Mouse (Mus musculus): ENCODE measurements around the gene Tifab. TPM values are rescaled to one million over a fixed set of nuclear protein-coding genes. Genes with fewer than 3 reads are reported as not detected.

Gene Tifab
- polyA plus RNA-seq, 1 experiment from 2014 or later = 4.8 TPM

- Histone ChIP-seq H3K27ac (ENCODE audit: low read length) (no peak overlapping the region), H3K27me3 (replicated peaks; ENCODE audit: control insufficient read depth, insufficient read depth, low read length) (peaks cover 5% of the 10 kb centered on the region; the same call in 1 of the 2 replicates), H3K4me3 (ENCODE audit: low read length) (no peak overlapping the region), H3K36me3 (ENCODE audit: control insufficient read depth, insufficient read depth, low read length) (no peaks in the 10 kb centered on the region), H3K4me1 (ENCODE audit: control insufficient read depth, insufficient read depth, low read length) (peaks cover 10% of the 10 kb centered on the region), H3K4me2 (ENCODE audit: low read depth, low read length) (0 out of 2 replicates have a peak overlapping the region, but pooled peaks have one; percentile 13), H3K9me3 (ENCODE audit: control insufficient read depth, low read length) (no peaks in the 10 kb centered on the region), H3K9ac (ENCODE audit: low read depth, low read length) (no peak overlapping the region)
- peak; percentile 51; the same call in 1 of the 2 replicates for ATAC-seq
- WGBS = 46% methylated on average over 22 of the region's 22 CpGs
Measured at GRCm38 (mm10) chr13:56151404-56152226, 27.1 kb downstream of the Tifab start.

GRCm38 (mm10) chr13:56145523-56145922 is 33.2 kb downstream of the Tifab start:
- no peaks in the 10 kb centered on the region for H3K36me3 ChIP-seq (ENCODE audit: control insufficient read depth, insufficient read depth, low read length)
- H3K4me2 ChIP-seq (ENCODE audit: low read depth, low read length) = no peak overlapping the region
- 56% methylated on average over 3 of the region's 3 CpGs for WGBS
- 0 out of 2 replicates have a peak, but pooled peaks cover 9% of the 10 kb centered on the region for H3K4me1 ChIP-seq (ENCODE audit: control insufficient read depth, insufficient read depth, low read length)
- no peaks in the 10 kb centered on the region for H3K9me3 ChIP-seq (ENCODE audit: control insufficient read depth, low read length)
- H3K27me3 ChIP-seq (replicated peaks; ENCODE audit: control insufficient read depth, insufficient read depth, low read length) = peaks cover 5% of the 10 kb centered on the region; the same call in 1 of the 2 replicates
- no peak overlapping the region for H3K9ac ChIP-seq (ENCODE audit: low read depth, low read length)
- no peak overlapping the region for H3K4me3 ChIP-seq (ENCODE audit: low read length)
- no peak overlapping the region for H3K27ac ChIP-seq (ENCODE audit: low read length)
- ATAC-seq = no peak

GRCm38 (mm10) chr13:56144021-56144420 is 34.7 kb downstream of the Tifab start:
- peak overlapping the region; percentile 43 for H3K27ac ChIP-seq (ENCODE audit: low read length)
- no peaks in the 10 kb centered on the region for H3K9me3 ChIP-seq (ENCODE audit: control insufficient read depth, low read length)
- H3K4me1 ChIP-seq (ENCODE audit: control insufficient read depth, insufficient read depth, low read length) = 0 out of 2 replicates have a peak, but pooled peaks cover 9% of the 10 kb centered on the region
- 61% methylated on average over 2 of the region's 2 CpGs for WGBS
- H3K27me3 ChIP-seq (replicated peaks; ENCODE audit: control insufficient read depth, insufficient read depth, low read length) = peaks cover 3% of the 10 kb centered on the region; the same call in 1 of the 2 replicates
- H3K4me3 ChIP-seq (ENCODE audit: low read length) = no peak overlapping the region
- H3K4me2 ChIP-seq (ENCODE audit: low read depth, low read length) = no peak overlapping the region
- H3K9ac ChIP-seq (ENCODE audit: low read depth, low read length) = no peak overlapping the region
- ATAC-seq = 0 out of 2 replicates have a peak, but pooled peaks have one; percentile 34
- H3K36me3 ChIP-seq (ENCODE audit: control insufficient read depth, insufficient read depth, low read length) = no peaks in the 10 kb centered on the region

- H3K9me3 ChIP-seq (ENCODE audit: control insufficient read depth, low read length) = no peaks in the 10 kb centered on the region
- no peaks in the 10 kb centered on the region for H3K36me3 ChIP-seq (ENCODE audit: control insufficient read depth, insufficient read depth, low read length)
- H3K4me3 ChIP-seq (ENCODE audit: low read length) = no peak overlapping the region
- H3K27ac ChIP-seq (ENCODE audit: low read length) = no peak overlapping the region
- H3K4me1 ChIP-seq (ENCODE audit: control insufficient read depth, insufficient read depth, low read length) = 0 out of 2 replicates have a peak, but pooled peaks cover 9% of the 10 kb centered on the region
- no peak overlapping the region for H3K9ac ChIP-seq (ENCODE audit: low read depth, low read length)
- H3K4me2 ChIP-seq (ENCODE audit: low read depth, low read length) = no peak overlapping the region
- no peaks in the 10 kb centered on the region for H3K27me3 ChIP-seq (replicated peaks; ENCODE audit: control insufficient read depth, insufficient read depth, low read length)
- ATAC-seq = peak; percentile 45
- 20% methylated on average over 7 of the region's 7 CpGs for WGBS
Measured at GRCm38 (mm10) chr13:56143151-56143513, 35.6 kb downstream of the Tifab start.

- H3K4me2 ChIP-seq (ENCODE audit: low read depth, low read length) = no peak overlapping the region
- ATAC-seq = peak; percentile 73
- no peak overlapping the region for H3K4me3 ChIP-seq (ENCODE audit: low read length)
- no peaks in the 10 kb centered on the region for H3K36me3 ChIP-seq (ENCODE audit: control insufficient read depth, insufficient read depth, low read length)
- no peak overlapping the region for H3K9ac ChIP-seq (ENCODE audit: low read depth, low read length)
- 0 out of 2 replicates have a peak, but pooled peaks cover 9% of the 10 kb centered on the region for H3K4me1 ChIP-seq (ENCODE audit: control insufficient read depth, insufficient read depth, low read length)
- no peak overlapping the region for H3K27ac ChIP-seq (ENCODE audit: low read length)
- H3K27me3 ChIP-seq (replicated peaks; ENCODE audit: control insufficient read depth, insufficient read depth, low read length) = no peaks in the 10 kb centered on the region
- WGBS = 35% methylated on average over 10 of the region's 11 CpGs
- no peaks in the 10 kb centered on the region for H3K9me3 ChIP-seq (ENCODE audit: control insufficient read depth, low read length)
Measured at GRCm38 (mm10) chr13:56142382-56143150, 36.1 kb downstream of the Tifab start.

GRCm38 (mm10) chr13:56139167-56139751 is 39.4 kb downstream of the Tifab start:
- H3K36me3 ChIP-seq (ENCODE audit: control insufficient read depth, insufficient read depth, low read length) = no peaks in the 10 kb centered on the region
- no peak overlapping the region for H3K9ac ChIP-seq (ENCODE audit: low read depth, low read length)
- ATAC-seq = no peak
- no peak overlapping the region for H3K27ac ChIP-seq (ENCODE audit: low read length)
- H3K27me3 ChIP-seq (replicated peaks; ENCODE audit: control insufficient read depth, insufficient read depth, low read length) = no peaks in the 10 kb centered on the region
- H3K4me3 ChIP-seq (ENCODE audit: low read length) = no peak overlapping the region
- H3K9me3 ChIP-seq (ENCODE audit: control insufficient read depth, low read length) = no peaks in the 10 kb centered on the region
- WGBS = 56% methylated on average over 6 of the region's 6 CpGs
- H3K4me1 ChIP-seq (ENCODE audit: control insufficient read depth, insufficient read depth, low read length) = peaks cover 17% of the 10 kb centered on the region
- H3K4me2 ChIP-seq (ENCODE audit: low read depth, low read length) = no peak overlapping the region

GRCm38 (mm10) chr13:56136200-56136599 is 42.5 kb downstream of the Tifab start, which contains the start of gene H2afy:
Gene H2afy, minus strand, starts transcription at chr13:56136361.
- H3K4me2 ChIP-seq (ENCODE audit: low read depth, low read length) = peak within 1 kb of the TSS; percentile 86
- peak within 1 kb of the TSS; percentile 82 for H3K27ac ChIP-seq (ENCODE audit: low read length)
- ATAC-seq = no peak
- peak within 1 kb of the TSS; percentile 98 for H3K9ac ChIP-seq (ENCODE audit: low read depth, low read length)
- H3K9me3 ChIP-seq (ENCODE audit: control insufficient read depth, low read length) = no peaks in the 10 kb centered on the region
- 76% methylated on average over 2 of the region's 2 CpGs for WGBS
- H3K4me3 ChIP-seq (ENCODE audit: low read length) = peak within 1 kb of the TSS; percentile 86
- H3K27me3 ChIP-seq (replicated peaks; ENCODE audit: control insufficient read depth, insufficient read depth, low read length) = no peaks in the 10 kb centered on the region
- H3K36me3 ChIP-seq (ENCODE audit: control insufficient read depth, insufficient read depth, low read length) = no peaks in the 10 kb centered on the region
- H3K4me1 ChIP-seq (ENCODE audit: control insufficient read depth, insufficient read depth, low read length) = peaks cover 31% of the 10 kb centered on the region

GRCm38 (mm10) chr13:56135231-56136052 is 43.2 kb downstream of the Tifab start:
- peak; percentile 88 for ATAC-seq
- H3K4me1 ChIP-seq (ENCODE audit: control insufficient read depth, insufficient read depth, low read length) = peaks cover 31% of the 10 kb centered on the region
- H3K4me3 ChIP-seq (ENCODE audit: low read length) = peak overlapping the region; percentile 86
- H3K27ac ChIP-seq (ENCODE audit: low read length) = peak overlapping the region; percentile 82
- peak overlapping the region; percentile 86 for H3K4me2 ChIP-seq (ENCODE audit: low read depth, low read length)
- no peaks in the 10 kb centered on the region for H3K27me3 ChIP-seq (replicated peaks; ENCODE audit: control insufficient read depth, insufficient read depth, low read length)
- H3K9me3 ChIP-seq (ENCODE audit: control insufficient read depth, low read length) = no peaks in the 10 kb centered on the region
- peak overlapping the region; percentile 98 for H3K9ac ChIP-seq (ENCODE audit: low read depth, low read length)
- no peaks in the 10 kb centered on the region for H3K36me3 ChIP-seq (ENCODE audit: control insufficient read depth, insufficient read depth, low read length)
- 1% methylated on average over 76 of the region's 89 CpGs for WGBS

Data from intestine, embryonic 16.5 days (tissue).